11 mouse cellular contexts compared by ENCODE assay signal in genomic region chr11:97537580-97538089, GRCm38 (mm10). TPM values are rescaled to one million over a fixed set of nuclear protein-coding genes. Genes with fewer than 3 reads are reported as not detected.
DNase-seq lines count a peak whose midpoint lies in the region; ATAC-seq and TF ChIP-seq lines count a peak whose summit lies in the region.
"Had no signal": no experiment of that assay in that cellular context is flagged by ENCODE, and none has a peak within 500 bp of the region (broad histone marks: within the 10 kb centered on the region; RNA-seq: fewer than 3 reads in every experiment).

No protein-coding gene starts in this region.

- peaks cover 100% of the 10 kb centered on the region for H3K27me3 ChIP-seq in heart, embryonic 10.5 days (ENCODE audit: insufficient read depth, poor library complexity, severe bottlenecking)
- H3K27me3 ChIP-seq in lung, postnatal 0 days (replicated peaks; ENCODE audit: insufficient read depth, low read length) = peaks cover 54% of the 10 kb centered on the region
- peaks cover 97% of the 10 kb centered on the region for H3K27me3 ChIP-seq in hindbrain, embryonic 10.5 days (ENCODE audit: insufficient read depth, poor library complexity, severe bottlenecking)
- peaks cover 40% of the 10 kb centered on the region for H3K27me3 ChIP-seq in neural tube, embryonic 14.5 days (ENCODE audit: control insufficient read depth, insufficient read depth, low read length)

- H3K27ac ChIP-seq in heart, embryonic 10.5 days = no peak overlapping the region
- H3K27ac ChIP-seq in lung, postnatal 0 days (ENCODE audit: low read length) = no peak overlapping the region
- H3K27ac ChIP-seq in hindbrain, embryonic 10.5 days = peak overlapping the region; percentile 60; the same call in 1 of the 2 replicates
- H3K27ac ChIP-seq in neural tube, embryonic 14.5 days (ENCODE audit: low read depth, low read length) = no peak overlapping the region

- 0 out of 2 replicates have a peak overlapping the region, but pooled peaks have one; percentile 34 for H3K4me2 ChIP-seq in lung, postnatal 0 days (replicated peaks; ENCODE audit: low read depth, low read length)
- peak overlapping the region; percentile 40; the same call in 1 of the 2 replicates for H3K4me2 ChIP-seq in neural tube, embryonic 14.5 days (ENCODE audit: low read depth, low read length)

- intact Hi-C loops in heart, postnatal 10 days (cut with DNase I) = no loop called here

- peaks cover 42% of the 10 kb centered on the region for H3K4me1 ChIP-seq in heart, embryonic 10.5 days
- peaks cover 9% of the 10 kb centered on the region; the same call in 1 of the 2 replicates for H3K4me1 ChIP-seq in lung, postnatal 0 days (ENCODE audit: insufficient read depth, low read depth, low read length)
- H3K4me1 ChIP-seq in hindbrain, embryonic 10.5 days (replicated peaks) = peaks cover 78% of the 10 kb centered on the region
- H3K4me1 ChIP-seq in neural tube, embryonic 14.5 days (ENCODE audit: control insufficient read depth, insufficient read depth, low read length) = peaks cover 26% of the 10 kb centered on the region

- no peak for DNase-seq in heart, embryonic 10.5 days (ENCODE audit: low spot score)
- no peak for DNase-seq in heart, postnatal 10 days
- DNase-seq in lung, postnatal 0 days (ENCODE audit: low spot score) = no peak
- no peak for DNase-seq in lung, adult 18-20 months
- no peak for DNase-seq in hindbrain, embryonic 10.5 days (ENCODE audit: low spot score)
- DNase-seq in natural killer cell, adult 2 months (ENCODE audit: low spot score in 2 of 2) = no peak
- no peak for DNase-seq in c-Kit-positive CD71-positive TER-119-positive erythroid progenitor cells, embryonic 14.5 days (ENCODE audit: low spot score)
- DNase-seq: thymus, adult 2 months had no signal

- no peaks in the 10 kb centered on the region for H3K36me3 ChIP-seq in heart, embryonic 10.5 days
- H3K36me3 ChIP-seq in lung, postnatal 0 days (ENCODE audit: insufficient read depth, low read length) = no peaks in the 10 kb centered on the region
- peaks cover 8% of the 10 kb centered on the region; the same call in 1 of the 2 replicates for H3K36me3 ChIP-seq in hindbrain, embryonic 10.5 days
- H3K36me3 ChIP-seq in neural tube, embryonic 14.5 days (ENCODE audit: control insufficient read depth, insufficient read depth, low read length) = peaks cover 15% of the 10 kb centered on the region

- 32% methylated on average over 12 of the region's 12 CpGs for WGBS in heart, embryonic 10.5 days
- 42% methylated on average over 12 of the region's 12 CpGs for WGBS in lung, postnatal 0 days
- WGBS in hindbrain, embryonic 10.5 days = 19% methylated on average over 12 of the region's 12 CpGs
- WGBS in neural tube, embryonic 14.5 days = 21% methylated on average over 12 of the region's 12 CpGs

- no peak for TF ChIP-seq EP300 in lung, postnatal 0 days (IDR thresholded peaks at IDR 0.05)

- H3K4me3 ChIP-seq in heart, embryonic 10.5 days = peak overlapping the region; percentile 63
- H3K4me3 ChIP-seq in lung, postnatal 0 days (ENCODE audit: low read depth, low read length) = no peak overlapping the region
- H3K4me3 ChIP-seq in hindbrain, embryonic 10.5 days = peak overlapping the region; percentile 57
- no peak overlapping the region; the same call in 1 of the 2 replicates for H3K4me3 ChIP-seq in neural tube, embryonic 14.5 days (ENCODE audit: low read depth, low read length)

- H3K9me3 ChIP-seq in heart, embryonic 10.5 days = no peaks in the 10 kb centered on the region
- H3K9me3 ChIP-seq in lung, postnatal 0 days (ENCODE audit: low read length) = no peaks in the 10 kb centered on the region
- no peaks in the 10 kb centered on the region for H3K9me3 ChIP-seq in hindbrain, embryonic 10.5 days
- no peaks in the 10 kb centered on the region for H3K9me3 ChIP-seq in neural tube, embryonic 14.5 days (ENCODE audit: control insufficient read depth, low read length)

- TF ChIP-seq CTCF in lung, postnatal 0 days (IDR thresholded peaks at IDR 0.05) = no peak

- H3K9ac ChIP-seq in lung, postnatal 0 days (replicated peaks; ENCODE audit: low read depth) = no peak overlapping the region
- H3K9ac ChIP-seq in neural tube, embryonic 14.5 days (replicated peaks; ENCODE audit: low read depth, low read length) = 0 out of 2 replicates have a peak overlapping the region, but pooled peaks have one; percentile 4

- no peak for ATAC-seq in lung, postnatal 0 days
- no peak for ATAC-seq in neural tube, embryonic 14.5 days (ENCODE audit: low read depth)

RNA-seq across cellular contexts. Expression of gene 4933428G20Rik, which starts 37.5 kb away (rescaled TPM):
- polyA plus RNA-seq in heart, embryonic 10.5 days (2016; fragmentation: Nextera tagmentation; extraction: Ambion mirVana) = 1.3 TPM in 2 replicates
- not detected for total RNA-seq in heart, postnatal 10 days (2021)
- polyA plus RNA-seq in lung, postnatal 0 days (2015; fragmentation: Nextera tagmentation; extraction: Ambion mirVana) = 0.32 and 0.42 TPM in 2 replicates
- 0.59 and 0.66 TPM in 2 replicates for polyA plus RNA-seq in hindbrain, embryonic 10.5 days (2016; fragmentation: Nextera tagmentation; extraction: Ambion mirVana)
- 0.26 and 0.33 TPM in 2 replicates for polyA plus RNA-seq in neural tube, embryonic 14.5 days (2014; fragmentation: Nextera tagmentation; extraction: Ambion mirVana)
- total RNA-seq: left cerebral cortex, adult 8-10 months had no signal
- polyA plus RNA-seq: neural tube, embryonic 11.5 days; thymus, adult 2 months had no signal

RNA-seq across cellular contexts. Expression of gene Srcin1, which starts 38.4 kb away (rescaled TPM):
- 0.05 and 0.14 TPM in 2 replicates for polyA plus RNA-seq in heart, embryonic 10.5 days (2016; fragmentation: Nextera tagmentation; extraction: Ambion mirVana)
- total RNA-seq in heart, postnatal 10 days (2021) = under 1 TPM; 0.19 to 0.20 TPM
- 0.36 and 0.45 TPM in 2 replicates for polyA plus RNA-seq in lung, postnatal 0 days (2015; fragmentation: Nextera tagmentation; extraction: Ambion mirVana)
- 0.76 and 1.8 TPM in 2 replicates for polyA plus RNA-seq in hindbrain, embryonic 10.5 days (2016; fragmentation: Nextera tagmentation; extraction: Ambion mirVana)
- 7.6 and 8.1 TPM in 2 replicates for polyA plus RNA-seq in neural tube, embryonic 14.5 days (2014; fragmentation: Nextera tagmentation; extraction: Ambion mirVana)

Comparison
In these comparisons a context has a peak if more than half of its experiments do, and no peak if none do; other contexts are left out.
1. H3K4me3 ChIP-seq: peak in heart, embryonic 10.5 days (single experiment) and hindbrain, embryonic 10.5 days (single experiment); none in lung, postnatal 0 days (single experiment) and neural tube, embryonic 14.5 days (single experiment).